Mouse (Mus musculus) midbrain, embryonic 14.5 days (tissue): ENCODE measurements around the gene Id2. TPM values are rescaled to one million over a fixed set of nuclear protein-coding genes. Genes with fewer than 3 reads are reported as not detected.

Source experiments
- ATAC-seq: fragments of 200-750 bp; cut with Nextera tagmentation; 2 replicates; pipeline ENCODE4 v1.8.0; 2017; ENCODE audit warnings: moderate number of reproducible peaks, moderate library complexity; ENCODE audit not compliant: low FRiP score, low TSS enrichment
- DNase-seq: peaks from one replicate; pipeline ENCODE4 v3.0.0-alpha.2; 2015
- H3K27ac ChIP-seq: fragments of 300-500 bp; sonication (generic); replicated peaks from 2 replicates; pipeline ENCODE4 v1.5.1; 2014; ENCODE audit warnings: mild to moderate bottlenecking, low read depth, low read length, moderate library complexity
- H3K27me3 ChIP-seq: fragments of 300-500 bp; sonication (generic); 2 replicates; pipeline ENCODE4 v1.6.1; 2014; ENCODE audit warnings: low read length, control low read depth, mixed read lengths; ENCODE audit not compliant: control insufficient read depth, insufficient read depth
- H3K36me3 ChIP-seq: fragments of 300-500 bp; sonication (generic); 2 replicates; pipeline ENCODE4 v1.6.1; 2014; ENCODE audit warnings: low read length, control low read depth; ENCODE audit not compliant: control insufficient read depth, insufficient read depth
- H3K4me1 ChIP-seq: fragments of 300-500 bp; sonication (generic); 2 replicates; pipeline ENCODE4 v1.6.1; 2014; ENCODE audit warnings: mild to moderate bottlenecking, antibody characterized with exemption, low read length, control low read depth; ENCODE audit not compliant: control insufficient read depth, insufficient read depth
- H3K4me2 ChIP-seq: fragments of 300-500 bp; sonication (generic); 2 replicates; pipeline ENCODE4 v1.6.1; 2014; ENCODE audit warnings: mild to moderate bottlenecking, low read length, moderate library complexity
- H3K4me3 ChIP-seq: fragments of 300-500 bp; sonication (generic); replicated peaks from 2 replicates; pipeline ENCODE4 v1.5.1; 2014; ENCODE audit warnings: low read depth, low read length
- H3K9ac ChIP-seq: fragments of 300-500 bp; sonication (generic); replicated peaks from 2 replicates; pipeline ENCODE4 v1.6.1; 2014; ENCODE audit warnings: mild to moderate bottlenecking, low read length, moderate library complexity
- H3K9me3 ChIP-seq: fragments of 300-500 bp; sonication (generic); 2 replicates; pipeline ENCODE4 v1.6.1; 2016; ENCODE audit warnings: low read length, control low read depth, mixed read lengths; ENCODE audit not compliant: control insufficient read depth
- WGBS: fragments of 180-500 bp; shearing (Covaris S2); extraction: QIAGEN DNeasy Blood & Tissue Kit; methylation state at CpG from one replicate; pipeline ENCODE4 v1.1.7; 2014; 5-methylcytosine and 5-hydroxymethylcytosine counted together
- polyA plus RNA-seq: library from polyadenylated mRNA; unstranded; fragments of >200 nt; fragmentation: Nextera tagmentation; extraction: Ambion mirVana; gene quantifications from 2 replicates; pipeline ENCODE4 v1.2.1, GENCODE M21; 2014

The Id2 gene
- 257 and 299 TPM in 2 replicates for polyA plus RNA-seq

- H3K27me3 ChIP-seq, result no peaks in the 10 kb centered on the region; the same call in 1 of the 2 replicates
- H3K9ac ChIP-seq, result peak within 1 kb of the TSS; percentile 71
- H3K36me3 ChIP-seq, result no peaks in the 10 kb centered on the region
- no peak for DNase-seq
- peaks cover 41% of the 10 kb centered on the region for H3K4me1 ChIP-seq
- peak within 1 kb of the TSS; percentile 95 for H3K27ac ChIP-seq
- no peaks in the 10 kb centered on the region for H3K9me3 ChIP-seq
- ATAC-seq, result no peak
- peak within 1 kb of the TSS; percentile 52 for H3K4me3 ChIP-seq
- 0% methylated on average over 1 of the region's 1 CpGs for WGBS
- peak within 1 kb of the TSS; percentile 97 for H3K4me2 ChIP-seq
Observed at GRCm38 (mm10) chr12:25097052-25097209, at the start of gene Id2. Id2 (minus strand) TSS chr12:25097140.

DNA sequence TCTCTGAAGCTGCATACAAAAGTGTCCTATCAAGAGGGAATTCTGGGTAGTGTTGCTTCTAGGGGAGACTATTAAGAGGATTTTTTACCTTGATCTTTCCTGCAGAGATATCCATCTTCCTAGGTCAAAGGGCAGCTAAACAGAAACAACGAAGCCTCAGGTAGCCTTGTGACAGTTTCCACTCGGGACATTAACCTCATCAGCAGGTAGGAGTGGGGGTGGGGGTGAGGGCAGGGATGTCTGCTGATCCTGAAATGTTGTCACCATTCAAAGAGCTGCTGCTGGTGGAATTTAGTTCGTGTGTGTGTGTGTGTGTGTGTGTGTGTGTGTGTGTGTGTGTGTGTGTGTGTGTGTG lies 48.4 kb upstream of the Id2 start:
- H3K9ac ChIP-seq, result no peak overlapping the region
- H3K4me2 ChIP-seq, result no peak overlapping the region
- no peaks in the 10 kb centered on the region for H3K4me1 ChIP-seq
- H3K27ac ChIP-seq, result no peak overlapping the region
- 72% methylated on average over 3 of the region's 3 CpGs for WGBS
- no peak overlapping the region for H3K4me3 ChIP-seq
- DNase-seq, result no peak
- H3K9me3 ChIP-seq, result no peaks in the 10 kb centered on the region
- H3K27me3 ChIP-seq, result no peaks in the 10 kb centered on the region
- ATAC-seq, result no peak
- H3K36me3 ChIP-seq, result no peaks in the 10 kb centered on the region

GRCm38 (mm10) chr12:25144591-25145343 lies 47.8 kb upstream of the Id2 start:
- H3K36me3 ChIP-seq, result no peaks in the 10 kb centered on the region
- 73% methylated on average over 5 of the region's 5 CpGs for WGBS
- H3K27me3 ChIP-seq, result no peaks in the 10 kb centered on the region
- ATAC-seq (no peak), DNase-seq (no peak)
- H3K9ac ChIP-seq, result no peak overlapping the region
- H3K27ac ChIP-seq, result no peak overlapping the region
- H3K4me1 ChIP-seq, result no peaks in the 10 kb centered on the region
- no peak overlapping the region for H3K4me2 ChIP-seq
- no peak overlapping the region for H3K4me3 ChIP-seq
- H3K9me3 ChIP-seq, result no peaks in the 10 kb centered on the region

DNA sequence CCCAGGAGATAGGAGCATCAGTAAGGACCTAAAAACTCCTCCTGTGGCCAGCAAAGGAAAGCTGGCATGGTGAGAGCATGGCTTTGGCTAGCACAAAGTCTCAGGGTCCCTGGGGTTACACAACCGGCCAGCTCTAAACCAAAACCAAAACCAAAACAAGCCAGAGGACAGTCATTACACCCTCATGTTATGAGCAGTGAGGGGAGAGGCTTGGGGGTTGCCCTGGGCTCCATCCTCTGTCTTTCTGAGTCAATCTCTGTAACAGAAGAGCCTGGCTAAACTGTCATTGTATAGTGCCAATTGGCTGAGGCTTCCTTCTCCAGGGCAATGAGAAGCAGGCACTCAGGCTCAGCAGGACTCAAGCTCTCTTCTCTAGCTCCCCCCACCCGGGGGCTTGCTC lies 46.6 kb upstream of the Id2 start:
- H3K4me1 ChIP-seq, result no peaks in the 10 kb centered on the region
- H3K9ac ChIP-seq, result no peak overlapping the region
- H3K4me2 ChIP-seq, result no peak overlapping the region
- H3K9me3 ChIP-seq, result no peaks in the 10 kb centered on the region
- no peak overlapping the region for H3K27ac ChIP-seq
- no peaks in the 10 kb centered on the region for H3K36me3 ChIP-seq
- H3K27me3 ChIP-seq, result no peaks in the 10 kb centered on the region
- ATAC-seq (no peak), DNase-seq (no peak)
- 62% methylated on average over 2 of the region's 2 CpGs for WGBS
- no peak overlapping the region for H3K4me3 ChIP-seq

DNA sequence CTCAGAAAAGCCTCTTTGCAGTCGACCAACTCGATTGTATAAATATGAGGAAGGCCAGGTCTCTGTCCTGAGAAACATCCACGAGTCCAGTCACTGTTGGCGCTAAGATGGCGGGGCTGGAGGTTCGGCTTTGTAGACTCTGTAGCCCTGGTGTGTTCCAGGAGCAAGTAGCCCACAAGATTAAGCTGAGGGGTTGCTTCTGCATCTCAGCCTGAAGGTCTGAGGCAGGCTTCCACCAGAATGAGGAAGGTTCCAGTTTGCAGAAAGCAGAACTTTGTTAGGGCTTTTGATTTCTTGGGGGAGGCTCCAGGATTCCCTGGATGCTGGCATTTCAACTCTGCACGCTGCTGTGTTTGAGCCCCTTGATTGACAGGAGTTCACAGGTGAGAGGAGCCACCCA lies 45.3 kb upstream of the Id2 start:
- WGBS, result 70% methylated on average over 7 of the region's 7 CpGs
- Histone ChIP-seq H3K27ac (no peak overlapping the region), H3K4me3 (no peak overlapping the region), H3K36me3 (no peaks in the 10 kb centered on the region), H3K27me3 (no peaks in the 10 kb centered on the region), H3K9me3 (no peaks in the 10 kb centered on the region), H3K4me2 (no peak overlapping the region), H3K9ac (no peak overlapping the region), H3K4me1 (no peaks in the 10 kb centered on the region)
- ATAC-seq (no peak), DNase-seq (no peak)

- ATAC-seq (no peak), DNase-seq (no peak)
- Histone ChIP-seq H3K27me3 (no peaks in the 10 kb centered on the region), H3K9me3 (no peaks in the 10 kb centered on the region), H3K9ac (no peak overlapping the region), H3K36me3 (no peaks in the 10 kb centered on the region), H3K4me1 (no peaks in the 10 kb centered on the region), H3K4me2 (no peak overlapping the region), H3K27ac (no peak overlapping the region), H3K4me3 (no peak overlapping the region)
- 70% methylated on average over 7 of the region's 7 CpGs for WGBS
Observed at GRCm38 (mm10) chr12:25141311-25141710, 44.4 kb upstream of the Id2 start.

DNA sequence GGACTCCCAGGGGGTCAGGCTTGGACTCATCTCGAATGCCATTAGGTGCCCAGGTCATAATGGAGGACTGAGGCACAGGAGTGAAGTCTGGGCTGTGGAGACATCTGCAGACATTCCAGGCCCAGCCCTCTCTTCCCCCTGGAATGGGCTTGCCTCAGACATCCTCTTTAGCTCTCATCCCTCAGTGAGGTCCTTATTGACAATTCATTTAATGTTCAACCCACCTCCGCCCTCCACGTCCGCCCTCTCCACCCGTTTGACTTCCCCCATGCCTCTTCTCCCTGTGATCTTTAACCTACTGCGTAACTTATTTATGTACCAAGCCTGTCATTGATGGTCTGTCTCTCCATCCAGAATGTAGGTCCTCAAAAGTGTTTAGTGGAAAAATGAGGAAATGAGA lies 43.2 kb upstream of the Id2 start:
- H3K27ac ChIP-seq, result no peak overlapping the region
- no peaks in the 10 kb centered on the region for H3K4me1 ChIP-seq
- ATAC-seq (no peak), DNase-seq (no peak)
- no peak overlapping the region for H3K4me3 ChIP-seq
- H3K36me3 ChIP-seq, result no peaks in the 10 kb centered on the region
- H3K4me2 ChIP-seq, result no peak overlapping the region
- no peaks in the 10 kb centered on the region for H3K27me3 ChIP-seq
- no peak overlapping the region for H3K9ac ChIP-seq
- H3K9me3 ChIP-seq, result no peaks in the 10 kb centered on the region
- 83% methylated on average over 6 of the region's 6 CpGs for WGBS

- H3K27me3 ChIP-seq, result no peaks in the 10 kb centered on the region
- 98% methylated on average over 4 of the region's 4 CpGs for WGBS
- DNase-seq (no peak), ATAC-seq (no peak)
- H3K4me1 ChIP-seq, result no peaks in the 10 kb centered on the region
- H3K27ac ChIP-seq, result no peak overlapping the region
- H3K4me3 ChIP-seq, result no peak overlapping the region
- no peaks in the 10 kb centered on the region for H3K9me3 ChIP-seq
- H3K4me2 ChIP-seq, result no peak overlapping the region
- no peaks in the 10 kb centered on the region for H3K36me3 ChIP-seq
- no peak overlapping the region for H3K9ac ChIP-seq
Observed at GRCm38 (mm10) chr12:25138616-25139015, 41.7 kb upstream of the Id2 start.

GRCm38 (mm10) chr12:25132046-25132445 lies 35.1 kb upstream of the Id2 start:
- Histone ChIP-seq H3K9me3 (no peaks in the 10 kb centered on the region), H3K27me3 (no peaks in the 10 kb centered on the region), H3K4me3 (no peak overlapping the region), H3K36me3 (no peaks in the 10 kb centered on the region), H3K9ac (no peak overlapping the region), H3K4me1 (no peaks in the 10 kb centered on the region; the same call in 1 of the 2 replicates), H3K27ac (no peak overlapping the region), H3K4me2 (no peak overlapping the region)
- ATAC-seq (no peak), DNase-seq (no peak)
- WGBS, result 94% methylated on average over 12 of the region's 12 CpGs
